Mouse (Mus musculus): ENCODE measurements around the gene D5Ertd579e. TPM values are rescaled to one million over a fixed set of nuclear protein-coding genes. Genes with fewer than 3 reads are reported as not detected.

Gene D5Ertd579e
- total and polyA plus RNA-seq, 2 experiments from 2014 or later, result 34.2 to 71.1 TPM

DNA sequence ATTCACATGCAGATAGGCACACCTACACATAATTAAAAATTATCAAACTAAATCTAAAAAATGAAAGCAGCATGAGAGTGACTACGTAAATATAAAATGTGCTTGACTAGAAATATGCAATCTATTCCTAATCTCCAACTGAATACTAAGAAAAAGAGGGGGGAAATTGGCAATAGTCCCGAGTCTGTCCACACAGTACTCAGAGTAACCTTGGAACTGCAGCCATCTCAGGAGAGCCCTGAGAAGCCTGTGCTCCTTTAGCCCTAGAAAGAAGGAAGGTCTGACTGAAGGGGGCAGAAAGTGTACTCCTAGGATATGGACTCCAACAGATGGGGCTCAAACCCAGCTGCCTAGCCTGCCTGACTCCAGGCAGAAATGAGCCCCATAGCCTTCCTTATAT, 137.3 kb downstream of the D5Ertd579e start:
- H3K9ac ChIP-seq (replicated peaks; ENCODE audit: low read length, poor library complexity, severe bottlenecking), result no peak overlapping the region
- 90% methylated on average over 2 of the region's 2 CpGs for WGBS
- no peak for TF ChIP-seq CTCF (IDR thresholded peaks at IDR 0.05)
- no peaks in the 10 kb centered on the region for H3K27me3 ChIP-seq (ENCODE audit: insufficient read depth, low read length)
- DNase-seq (ENCODE audit: low spot score), result no peak
- no peak overlapping the region for H3K4me3 ChIP-seq (ENCODE audit: low read depth, low read length)
- H3K27ac ChIP-seq (ENCODE audit: low read depth, low read length), result no peak overlapping the region
- ATAC-seq (ENCODE audit: low FRiP score), result no peak
- H3K9me3 ChIP-seq (ENCODE audit: low read length), result no peaks in the 10 kb centered on the region
- no peaks in the 10 kb centered on the region for H3K4me1 ChIP-seq (ENCODE audit: insufficient read depth, low read length)
- no peaks in the 10 kb centered on the region for H3K36me3 ChIP-seq (ENCODE audit: insufficient read depth, low read length)
- H3K4me2 ChIP-seq (ENCODE audit: low read depth, low read length, poor library complexity, severe bottlenecking), result no peak overlapping the region

DNA sequence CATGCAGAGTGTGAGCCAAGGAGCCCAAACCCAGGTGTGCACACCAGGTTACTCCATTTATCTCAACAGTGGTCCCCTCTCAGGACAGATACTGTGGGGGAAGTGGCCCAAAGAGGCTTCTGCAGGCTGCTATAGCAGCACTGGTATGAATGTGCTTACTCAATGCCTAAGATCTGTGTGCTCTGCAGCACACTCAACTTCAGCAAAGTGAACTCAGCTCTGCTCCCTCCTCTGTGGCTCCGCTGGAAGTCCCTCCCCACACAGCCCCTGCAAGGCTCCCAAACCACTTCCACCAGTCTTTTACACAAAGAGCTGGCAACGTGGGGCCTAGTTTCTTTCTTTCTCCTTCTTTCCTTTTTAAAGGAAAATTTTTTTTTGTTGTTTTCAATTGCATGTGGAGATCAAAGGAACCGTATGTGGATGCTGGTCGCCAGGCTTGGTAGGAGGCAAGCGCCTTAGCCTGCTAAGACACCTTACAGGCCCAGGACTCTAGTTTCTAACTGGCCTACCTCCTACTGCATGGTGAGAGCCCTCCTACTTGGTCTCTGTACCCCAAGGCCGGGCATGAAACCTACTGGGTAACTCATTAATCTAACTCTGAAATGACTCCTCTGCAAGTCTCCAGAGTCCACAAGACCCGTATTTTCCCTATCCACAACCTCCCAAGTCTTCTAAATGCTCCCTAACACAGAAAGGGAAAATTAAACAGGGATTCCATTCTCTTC, 138.1 kb downstream of the D5Ertd579e start:
- H3K27me3 ChIP-seq (ENCODE audit: insufficient read depth, low read length), result no peaks in the 10 kb centered on the region
- ATAC-seq (ENCODE audit: low FRiP score) (no peak), DNase-seq (ENCODE audit: low spot score) (no peak)
- H3K27ac ChIP-seq (ENCODE audit: low read depth, low read length), result no peak overlapping the region
- no peaks in the 10 kb centered on the region for H3K36me3 ChIP-seq (ENCODE audit: insufficient read depth, low read length)
- H3K4me2 ChIP-seq (ENCODE audit: low read depth, low read length, poor library complexity, severe bottlenecking), result no peak overlapping the region
- WGBS, result 35% methylated on average over 7 of the region's 7 CpGs
- H3K9me3 ChIP-seq (ENCODE audit: low read length), result no peaks in the 10 kb centered on the region
- no peak overlapping the region for H3K9ac ChIP-seq (replicated peaks; ENCODE audit: low read length, poor library complexity, severe bottlenecking)
- H3K4me1 ChIP-seq (ENCODE audit: insufficient read depth, low read length), result no peaks in the 10 kb centered on the region
- no peak for TF ChIP-seq CTCF (IDR thresholded peaks at IDR 0.05)
- H3K4me3 ChIP-seq (ENCODE audit: low read depth, low read length), result no peak overlapping the region

DNA sequence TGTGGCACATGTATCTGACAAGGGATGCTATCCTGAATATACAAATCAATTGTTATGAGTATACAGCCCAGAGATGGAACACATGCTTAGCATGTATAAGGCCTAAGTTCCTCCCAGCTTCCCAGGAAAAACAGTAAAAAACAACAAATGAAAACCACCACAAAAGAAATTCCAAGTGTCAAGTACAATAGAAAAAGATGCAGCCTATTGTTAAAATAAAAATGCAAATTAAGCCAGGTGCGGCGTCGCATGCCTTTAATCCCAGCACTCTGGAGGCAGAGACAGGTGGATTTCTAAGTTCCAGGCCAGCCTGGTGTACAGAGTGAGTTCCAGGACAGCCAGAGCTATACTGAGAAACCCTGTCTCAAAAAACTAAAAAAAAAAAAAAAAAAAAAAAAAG, 138.9 kb downstream of the D5Ertd579e start:
- WGBS, result 57% methylated on average over 3 of the region's 3 CpGs

GRCm38 (mm10) chr5:36556289-36556688, 139.5 kb downstream of the D5Ertd579e start:
- DNase-seq (ENCODE audit: low spot score) (no peak), ATAC-seq (ENCODE audit: low FRiP score) (no peak)
- Histone ChIP-seq H3K36me3 (ENCODE audit: insufficient read depth, low read length) (no peaks in the 10 kb centered on the region), H3K27me3 (ENCODE audit: insufficient read depth, low read length) (no peaks in the 10 kb centered on the region), H3K4me3 (ENCODE audit: low read depth, low read length) (no peak overlapping the region), H3K4me1 (ENCODE audit: insufficient read depth, low read length) (no peaks in the 10 kb centered on the region), H3K9me3 (ENCODE audit: low read length) (no peaks in the 10 kb centered on the region), H3K4me2 (ENCODE audit: low read depth, low read length, poor library complexity, severe bottlenecking) (no peak overlapping the region), H3K27ac (ENCODE audit: low read depth, low read length) (no peak overlapping the region), H3K9ac (replicated peaks; ENCODE audit: low read length, poor library complexity, severe bottlenecking) (no peak overlapping the region)
- TF ChIP-seq CTCF (IDR thresholded peaks at IDR 0.05), result no peak
- WGBS, result 62% methylated on average over 4 of the region's 4 CpGs

More for the DNA sequence above, 138.9 kb downstream of the D5Ertd579e start:
- Histone ChIP-seq H3K4me3 (ENCODE audit: low read depth, low read length) (no peak overlapping the region), H3K36me3 (ENCODE audit: insufficient read depth, low read length) (no peaks in the 10 kb centered on the region), H3K4me1 (ENCODE audit: insufficient read depth, low read length) (no peaks in the 10 kb centered on the region), H3K27me3 (ENCODE audit: insufficient read depth, low read length) (no peaks in the 10 kb centered on the region), H3K9me3 (ENCODE audit: low read length) (no peaks in the 10 kb centered on the region), H3K9ac (replicated peaks; ENCODE audit: low read length, poor library complexity, severe bottlenecking) (no peak overlapping the region), H3K27ac (ENCODE audit: low read depth, low read length) (no peak overlapping the region), H3K4me2 (ENCODE audit: low read depth, low read length, poor library complexity, severe bottlenecking) (no peak overlapping the region)
- TF ChIP-seq CTCF (IDR thresholded peaks at IDR 0.05), result no peak
- DNase-seq (ENCODE audit: low spot score) (no peak), ATAC-seq (ENCODE audit: low FRiP score) (no peak)

GRCm38 (mm10) chr5:36554496-36554895, 141.3 kb downstream of the D5Ertd579e start:
- Histone ChIP-seq H3K4me1 (ENCODE audit: insufficient read depth, low read length) (no peaks in the 10 kb centered on the region), H3K9ac (replicated peaks; ENCODE audit: low read length, poor library complexity, severe bottlenecking) (no peak overlapping the region), H3K9me3 (ENCODE audit: low read length) (no peaks in the 10 kb centered on the region), H3K36me3 (ENCODE audit: insufficient read depth, low read length) (no peaks in the 10 kb centered on the region), H3K27me3 (ENCODE audit: insufficient read depth, low read length) (no peaks in the 10 kb centered on the region), H3K4me2 (ENCODE audit: low read depth, low read length, poor library complexity, severe bottlenecking) (no peak overlapping the region), H3K27ac (ENCODE audit: low read depth, low read length) (no peak overlapping the region), H3K4me3 (ENCODE audit: low read depth, low read length) (no peak overlapping the region)
- 79% methylated on average over 5 of the region's 5 CpGs for WGBS
- DNase-seq (ENCODE audit: low spot score) (no peak), ATAC-seq (ENCODE audit: low FRiP score) (no peak)
- no peak for TF ChIP-seq CTCF (IDR thresholded peaks at IDR 0.05)

DNA sequence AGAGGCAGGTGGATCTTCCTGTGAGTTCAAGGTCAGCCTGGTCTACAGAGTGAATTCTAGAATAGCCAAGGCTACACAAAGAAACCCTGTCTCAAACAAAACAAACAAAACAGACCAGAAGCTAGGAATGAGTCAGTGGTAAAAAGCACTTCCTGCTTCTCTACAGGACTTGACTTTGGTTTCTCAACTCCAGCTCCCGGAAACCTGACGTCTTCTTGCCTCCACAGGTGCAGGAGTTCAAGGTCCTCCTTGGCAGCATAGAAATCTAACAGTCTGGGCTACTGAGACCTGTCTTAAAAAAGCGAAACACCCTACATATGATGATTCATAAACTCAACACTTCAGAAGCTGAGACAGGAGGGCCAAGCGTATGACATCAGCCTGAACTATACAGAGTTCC, 141.9 kb downstream of the D5Ertd579e start:
- Histone ChIP-seq H3K27me3 (ENCODE audit: insufficient read depth, low read length) (no peaks in the 10 kb centered on the region), H3K4me2 (ENCODE audit: low read depth, low read length, poor library complexity, severe bottlenecking) (no peak overlapping the region), H3K9me3 (ENCODE audit: low read length) (no peaks in the 10 kb centered on the region), H3K4me1 (ENCODE audit: insufficient read depth, low read length) (no peaks in the 10 kb centered on the region), H3K4me3 (ENCODE audit: low read depth, low read length) (no peak overlapping the region), H3K36me3 (ENCODE audit: insufficient read depth, low read length) (no peaks in the 10 kb centered on the region), H3K9ac (replicated peaks; ENCODE audit: low read length, poor library complexity, severe bottlenecking) (no peak overlapping the region), H3K27ac (ENCODE audit: low read depth, low read length) (no peak overlapping the region)
- WGBS, result 86% methylated on average over 4 of the region's 4 CpGs
- TF ChIP-seq CTCF (IDR thresholded peaks at IDR 0.05), result no peak
- ATAC-seq (ENCODE audit: low FRiP score), result no peak
- no peak for DNase-seq (ENCODE audit: low spot score)
